In the genomic region with DNA sequence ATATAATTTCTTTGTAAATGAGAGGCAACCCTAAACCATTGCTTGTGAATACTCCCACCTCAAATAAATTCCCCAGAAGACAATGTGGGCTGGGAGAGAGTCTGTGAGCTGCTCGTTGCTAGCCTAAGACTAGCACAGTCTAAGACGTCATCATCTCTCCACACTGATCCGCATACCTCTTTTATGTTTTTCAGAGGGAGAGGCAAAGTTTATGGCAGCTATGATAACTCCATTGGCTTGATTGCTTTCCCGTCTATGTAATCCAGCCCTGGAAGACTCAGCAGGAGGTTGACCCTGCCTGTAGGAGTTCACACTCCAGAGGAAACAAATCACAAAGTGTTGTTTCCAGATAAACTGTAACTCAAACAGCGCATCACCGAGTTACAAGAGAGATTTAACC, we compare ENCODE assay signal across 18 mouse cellular contexts. TPM values are rescaled to one million over a fixed set of nuclear protein-coding genes. Genes with fewer than 3 reads are reported as not detected.
A peak's percentile ranks its signal among the peaks of the same experiment; 100 is the strongest.
DNase-seq lines count a peak whose midpoint lies in the region; ATAC-seq and TF ChIP-seq lines count a peak whose summit lies in the region.
"Had no signal": no experiment of that assay in that cellular context is flagged by ENCODE, and none has a peak within 500 bp of the region (broad histone marks: within the 10 kb centered on the region; RNA-seq: fewer than 3 reads in every experiment).

No protein-coding gene starts in this region.

- no peak for TF ChIP-seq CTCF in stomach, postnatal 0 days (IDR thresholded peaks at IDR 0.05; ENCODE audit: low read depth)
- TF ChIP-seq CTCF in intestine, postnatal 0 days (IDR thresholded peaks at IDR 0.05; ENCODE audit: low read depth), result no peak

- no peak overlapping the region for H3K4me2 ChIP-seq in kidney, embryonic 16.5 days (replicated peaks; ENCODE audit: low read depth, low read length)
- H3K4me2 ChIP-seq in stomach, embryonic 15.5 days, result no peak overlapping the region
- H3K4me2 ChIP-seq in stomach, postnatal 0 days (replicated peaks; ENCODE audit: low read depth), result no peak overlapping the region
- no peak overlapping the region for H3K4me2 ChIP-seq in intestine, postnatal 0 days (replicated peaks; ENCODE audit: low read depth)
- H3K4me2 ChIP-seq: embryonic facial prominence, embryonic 12.5 days; heart, embryonic 13.5 days; hindbrain, embryonic 15.5 days had no signal

- WGBS in kidney, embryonic 16.5 days, result 16% methylated on average over 6 of the region's 6 CpGs
- WGBS in stomach, embryonic 15.5 days, result 44% methylated on average over 6 of the region's 6 CpGs
- WGBS in stomach, postnatal 0 days, result 45% methylated on average over 6 of the region's 6 CpGs
- WGBS in intestine, postnatal 0 days, result 26% methylated on average over 6 of the region's 6 CpGs

- no peak overlapping the region for H3K4me3 ChIP-seq in kidney, embryonic 16.5 days (ENCODE audit: low read length)
- H3K4me3 ChIP-seq in stomach, embryonic 15.5 days (replicated peaks), result no peak overlapping the region
- H3K4me3 ChIP-seq in stomach, postnatal 0 days (ENCODE audit: low read depth, low read length), result no peak overlapping the region
- H3K4me3 ChIP-seq in intestine, postnatal 0 days (ENCODE audit: low read depth, low read length), result no peak overlapping the region
- H3K4me3 ChIP-seq: embryonic facial prominence, embryonic 12.5 days; heart, embryonic 13.5 days; hindbrain, embryonic 15.5 days had no signal

- no peaks in the 10 kb centered on the region for H3K9me3 ChIP-seq in kidney, embryonic 16.5 days (ENCODE audit: low read length)
- no peaks in the 10 kb centered on the region for H3K9me3 ChIP-seq in stomach, embryonic 15.5 days
- no peaks in the 10 kb centered on the region for H3K9me3 ChIP-seq in stomach, postnatal 0 days (ENCODE audit: control insufficient read depth, low read length)
- H3K9me3 ChIP-seq in intestine, postnatal 0 days (ENCODE audit: control insufficient read depth), result no peaks in the 10 kb centered on the region
- H3K9me3 ChIP-seq: embryonic facial prominence, embryonic 12.5 days; heart, embryonic 13.5 days; hindbrain, embryonic 15.5 days had no signal

- no peak for DNase-seq in kidney, adult 11 months
- DNase-seq in stomach, postnatal 0 days (ENCODE audit: low spot score), result no peak
- no peak for DNase-seq in left cerebral cortex, postnatal 25 days (ENCODE audit: low spot score in 2 of 2)
- no peak for DNase-seq in layer of hippocampus, postnatal 10 days (ENCODE audit: low spot score in 2 of 2)
- DNase-seq: adrenal gland, adult 2 months; adrenal gland, postnatal 25 days; cerebellum, adult 18-20 months; cerebellum, postnatal 10 days; embryo, embryonic 11 days; gastrocnemius, postnatal 10 days; heart, postnatal 36 days had no signal

- H3K27me3 ChIP-seq in kidney, embryonic 16.5 days (ENCODE audit: insufficient read depth, low read length), result no peaks in the 10 kb centered on the region
- no peaks in the 10 kb centered on the region for H3K27me3 ChIP-seq in stomach, embryonic 15.5 days (replicated peaks)
- H3K27me3 ChIP-seq in stomach, postnatal 0 days (ENCODE audit: control insufficient read depth, insufficient read depth, low read length), result no peaks in the 10 kb centered on the region
- H3K27me3 ChIP-seq in intestine, postnatal 0 days (replicated peaks; ENCODE audit: control insufficient read depth, insufficient read depth, low read length), result no peaks in the 10 kb centered on the region
- H3K27me3 ChIP-seq: embryonic facial prominence, embryonic 12.5 days; heart, embryonic 13.5 days; hindbrain, embryonic 15.5 days had no signal

- no peak overlapping the region for H3K9ac ChIP-seq in kidney, embryonic 16.5 days (replicated peaks; ENCODE audit: low read length)
- H3K9ac ChIP-seq in stomach, embryonic 15.5 days, result no peak overlapping the region
- no peak overlapping the region for H3K9ac ChIP-seq in stomach, postnatal 0 days (ENCODE audit: low read length)
- H3K9ac ChIP-seq in intestine, postnatal 0 days (ENCODE audit: low read depth, low read length), result no peak overlapping the region
- H3K9ac ChIP-seq: embryonic facial prominence, embryonic 12.5 days; heart, embryonic 13.5 days; hindbrain, embryonic 15.5 days had no signal

- no peak for TF ChIP-seq EP300 in stomach, postnatal 0 days (optimal IDR thresholded peaks at IDR 0.05)

- peak; percentile 29; the same call in 1 of the 2 replicates for ATAC-seq in kidney, embryonic 16.5 days (ENCODE audit: low FRiP score, low TSS enrichment)
- ATAC-seq in stomach, embryonic 15.5 days (ENCODE audit: insufficient read depth, low FRiP score, low read depth), result peak; percentile 27; the same call in 1 of the 2 replicates
- no peak for ATAC-seq in stomach, postnatal 0 days (ENCODE audit: low FRiP score, low TSS enrichment)
- peak; percentile 94 for ATAC-seq in intestine, postnatal 0 days
- ATAC-seq: forebrain, embryonic 16.5 days had no signal

- no peak overlapping the region for H3K27ac ChIP-seq in kidney, embryonic 16.5 days (ENCODE audit: low read length)
- no peak overlapping the region for H3K27ac ChIP-seq in stomach, embryonic 15.5 days
- H3K27ac ChIP-seq in stomach, postnatal 0 days (replicated peaks), result no peak overlapping the region
- H3K27ac ChIP-seq in intestine, postnatal 0 days (ENCODE audit: low read depth, low read length), result no peak overlapping the region
- H3K27ac ChIP-seq: embryonic facial prominence, embryonic 12.5 days; heart, embryonic 13.5 days; hindbrain, embryonic 15.5 days had no signal

- H3K4me1 ChIP-seq in kidney, embryonic 16.5 days (ENCODE audit: insufficient read depth, low read length), result peaks cover 34% of the 10 kb centered on the region
- H3K4me1 ChIP-seq in stomach, embryonic 15.5 days, result peaks cover 17% of the 10 kb centered on the region
- 0 out of 2 replicates have a peak, but pooled peaks cover 2% of the 10 kb centered on the region for H3K4me1 ChIP-seq in stomach, postnatal 0 days (replicated peaks; ENCODE audit: control insufficient read depth, insufficient read depth)
- peaks cover 7% of the 10 kb centered on the region; the same call in 1 of the 2 replicates for H3K4me1 ChIP-seq in intestine, postnatal 0 days (replicated peaks; ENCODE audit: control insufficient read depth, insufficient read depth, low read length)

- H3K36me3 ChIP-seq in kidney, embryonic 16.5 days (ENCODE audit: insufficient read depth, low read length), result no peaks in the 10 kb centered on the region
- no peaks in the 10 kb centered on the region for H3K36me3 ChIP-seq in stomach, embryonic 15.5 days
- no peaks in the 10 kb centered on the region for H3K36me3 ChIP-seq in stomach, postnatal 0 days (ENCODE audit: control insufficient read depth, insufficient read depth, low read length)
- H3K36me3 ChIP-seq in intestine, postnatal 0 days (ENCODE audit: control insufficient read depth, insufficient read depth), result no peaks in the 10 kb centered on the region
- H3K36me3 ChIP-seq: embryonic facial prominence, embryonic 12.5 days; heart, embryonic 13.5 days; hindbrain, embryonic 15.5 days had no signal

- intact Hi-C loops in left cerebral cortex, postnatal 25 days (cut with DNase I), result no loop called here

RNA-seq across cellular contexts. Expression of gene Rerg, which starts 38.9 kb away (rescaled TPM):
- polyA plus RNA-seq in kidney, embryonic 16.5 days (2015; fragmentation: Nextera tagmentation; extraction: Ambion mirVana), result 14.4 and 16.2 TPM in 2 replicates
- polyA plus RNA-seq in stomach, embryonic 15.5 days (2015; fragmentation: Nextera tagmentation; extraction: Ambion mirVana), result 25.3 and 26.3 TPM in 2 replicates
- polyA plus RNA-seq in stomach, postnatal 0 days (2015; fragmentation: Nextera tagmentation; extraction: Ambion mirVana), result 22.5 and 23.9 TPM in 2 replicates
- polyA plus RNA-seq in intestine, postnatal 0 days (2015; fragmentation: Nextera tagmentation; extraction: Ambion mirVana), result 11.6 and 11.8 TPM in 2 replicates
- total RNA-seq in left cerebral cortex, postnatal 25 days (2021), result 10 to 100 TPM in 1 of 2 experiments, 1 to 10 TPM in 1; 7.9 to 12.2 TPM
- 10 to 100 TPM; 40.5 to 43.0 TPM for total RNA-seq in layer of hippocampus, postnatal 10 days (2021)
